Mouse (Mus musculus) cortical plate, adult 2 months (tissue): ENCODE measurements around the gene Pcnx3. TPM values are rescaled to one million over a fixed set of nuclear protein-coding genes. Genes with fewer than 3 reads are reported as not detected.

ENCODE experiments used
- H3K27ac ChIP-seq: fragments of 200-500 bp; 2 replicates; pipeline ENCODE4 v1.5.1; 2012; ENCODE audit warnings: low read length, control low read depth, inconsistent platforms; ENCODE audit not compliant: insufficient read depth
- H3K4me1 ChIP-seq: fragments of 200-500 bp; 2 replicates; pipeline ENCODE4 v1.6.1; 2011; ENCODE audit warnings: low read length; ENCODE audit not compliant: control insufficient read depth, insufficient read depth
- H3K4me3 ChIP-seq: fragments of 200-500 bp; 2 replicates; pipeline ENCODE4 v1.5.1; 2011; ENCODE audit warnings: mild to moderate bottlenecking, low read length, control low read depth; ENCODE audit not compliant: insufficient read depth
- CTCF ChIP-seq: fragments of 200-500 bp; IDR thresholded peaks from 2 replicates; pipeline ENCODE4 v1.5.1; 2011; ENCODE audit warnings: mild to moderate bottlenecking, control low read depth, low read length; ENCODE audit not compliant: insufficient read depth; ENCODE audit errors: extremely low read depth
- POLR2A ChIP-seq: fragments of 200-500 bp; IDR thresholded peaks from 2 replicates; pipeline ENCODE4 v1.6.1; 2011; ENCODE audit warnings: mild to moderate bottlenecking, low read length, control low read depth; ENCODE audit not compliant: insufficient read depth; ENCODE audit errors: extremely low read depth
- polyA plus RNA-seq: library from polyadenylated mRNA; depleted of rRNA; stranded (reverse); fragments of >200 nt; gene quantifications from 2 replicates; pipeline ENCODE4 v1.2.3, GENCODE M21; 2012

Pcnx3 gene
- polyA plus RNA-seq, 1 experiment = 60.8 TPM

DNA sequence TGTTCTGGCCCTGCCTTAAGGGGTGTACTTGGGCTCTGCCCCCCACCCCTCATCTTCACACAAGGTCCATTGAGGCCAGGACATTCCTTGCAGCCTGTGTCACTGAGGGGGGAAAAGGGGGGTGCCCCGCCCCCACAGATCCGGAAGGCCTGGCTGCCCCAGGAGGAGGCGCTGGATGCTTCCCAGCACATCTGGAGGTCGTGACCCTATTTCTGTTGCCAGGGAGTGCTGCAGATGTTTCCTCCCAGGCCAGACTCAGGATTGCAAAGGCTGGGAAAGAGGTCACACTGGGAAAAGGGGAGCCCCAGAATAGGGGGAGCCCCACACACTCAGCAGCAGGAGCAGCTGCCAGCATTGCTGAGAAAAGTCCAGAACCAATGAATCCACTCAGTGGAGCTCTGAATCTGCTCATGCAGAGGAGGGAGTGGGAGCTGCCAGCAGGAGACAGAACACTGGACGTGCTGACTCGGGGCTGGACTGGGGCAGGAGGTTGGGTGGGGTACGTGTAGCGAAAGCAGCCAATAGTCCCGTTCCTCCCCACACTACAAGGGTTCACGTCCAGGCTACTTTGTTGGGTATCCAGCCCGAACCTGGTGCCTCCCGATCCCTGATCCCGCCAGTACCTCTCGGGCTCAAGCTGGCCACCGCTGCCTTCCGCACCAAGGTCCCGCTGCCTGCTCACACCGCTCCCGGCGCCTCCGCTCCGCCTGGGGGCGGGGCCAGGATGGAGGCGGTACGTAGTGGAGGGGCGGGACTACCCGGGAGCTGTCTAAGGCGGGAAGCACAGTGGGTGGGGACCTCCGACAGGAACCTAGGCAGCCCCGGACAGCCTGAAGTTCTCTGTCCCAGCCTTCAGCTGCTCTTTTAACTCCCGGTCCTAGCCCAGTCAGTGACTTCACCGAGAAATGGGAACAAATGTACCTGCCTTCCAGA is 25.5 kb downstream of the Pcnx3 start, which contains the start of gene Sipa1:
Gene Sipa1 (minus strand): TSS at position 727 of the 933 bp plus-strand sequence.
- TF ChIP-seq CTCF = no peak
- TF ChIP-seq POLR2A = peak; percentile 44; the same call in 1 of the 2 replicates
- Histone ChIP-seq H3K27ac (peak within 1 kb of the TSS; percentile 78), H3K4me3 (peak within 1 kb of the TSS; percentile 47), H3K4me1 (no peaks in the 10 kb centered on the region)

DNA sequence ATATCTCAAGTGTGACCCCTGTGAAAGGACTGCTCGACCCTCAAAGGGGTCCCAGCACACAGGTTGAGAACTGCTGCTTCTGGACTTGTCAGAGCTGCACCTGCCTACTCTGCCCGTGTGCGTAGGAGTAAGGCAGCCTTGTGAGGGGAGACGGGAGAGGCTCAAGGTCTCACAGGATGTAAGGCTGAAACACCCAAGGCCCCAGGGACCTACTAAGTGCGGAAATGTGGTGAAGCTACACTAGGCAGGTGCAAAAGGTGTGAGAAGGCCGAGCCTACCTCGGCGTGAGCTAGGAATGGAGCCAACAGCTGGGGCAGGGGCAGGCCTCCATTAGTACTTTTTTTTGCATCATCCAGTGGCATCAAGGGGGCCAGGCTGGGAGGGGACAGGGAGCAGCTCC is 26.4 kb downstream of the Pcnx3 start:
- peak overlapping the region; percentile 18; the same call in 1 of the 2 replicates for H3K27ac ChIP-seq
- TF ChIP-seq POLR2A (no peak), CTCF (no peak)
- H3K4me3 ChIP-seq = peak overlapping the region; percentile 47; the same call in 1 of the 2 replicates

DNA sequence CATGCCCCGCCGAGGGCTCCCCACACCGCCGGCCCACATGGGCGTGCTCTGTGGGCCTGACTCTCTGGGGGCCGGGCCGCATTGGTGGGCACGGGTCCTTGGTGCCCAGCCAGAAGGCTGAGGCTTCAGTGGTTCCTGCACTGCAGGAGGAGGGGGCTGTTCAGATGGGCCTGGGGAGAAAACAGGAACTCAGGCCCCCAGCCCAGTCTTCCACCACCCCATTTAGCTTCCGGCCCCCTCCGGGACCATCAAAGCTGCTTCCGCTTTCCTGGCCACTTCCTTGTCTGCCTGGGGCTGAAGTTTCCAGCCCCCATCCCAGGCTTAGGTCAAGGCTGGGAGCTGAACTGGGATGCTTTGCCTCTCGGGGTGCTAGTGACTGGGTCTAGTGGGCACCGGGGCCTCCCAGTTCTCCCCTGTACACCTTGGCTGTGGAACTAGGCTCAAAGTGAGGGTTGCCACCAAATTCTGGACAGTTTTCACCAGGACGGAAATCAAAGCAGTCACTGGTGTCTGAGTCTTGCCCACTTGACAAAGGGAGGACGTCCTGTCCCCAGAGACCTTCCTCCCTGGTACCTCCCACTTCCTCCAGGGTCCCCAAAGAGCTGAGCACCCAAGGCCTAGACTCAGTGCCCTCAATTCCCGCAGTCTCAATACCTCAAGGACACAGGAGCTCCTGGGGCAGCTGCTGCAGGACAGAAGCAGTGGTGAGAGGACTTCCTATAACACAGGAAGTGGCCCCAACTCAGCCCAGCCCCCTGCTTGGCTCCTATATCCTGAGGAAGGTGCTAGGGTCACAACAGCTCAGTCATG is 27.6 kb downstream of the Pcnx3 start:
- Histone ChIP-seq H3K27ac (peak overlapping the region; percentile 88), H3K4me1 (no peaks in the 10 kb centered on the region), H3K4me3 (no peak overlapping the region)
- TF ChIP-seq CTCF = no peak
- TF ChIP-seq POLR2A = 0 out of 2 replicates have a peak, but pooled peaks have one; percentile 12

More for the DNA sequence above, 26.4 kb downstream of the Pcnx3 start:
- no peaks in the 10 kb centered on the region for H3K4me1 ChIP-seq

DNA sequence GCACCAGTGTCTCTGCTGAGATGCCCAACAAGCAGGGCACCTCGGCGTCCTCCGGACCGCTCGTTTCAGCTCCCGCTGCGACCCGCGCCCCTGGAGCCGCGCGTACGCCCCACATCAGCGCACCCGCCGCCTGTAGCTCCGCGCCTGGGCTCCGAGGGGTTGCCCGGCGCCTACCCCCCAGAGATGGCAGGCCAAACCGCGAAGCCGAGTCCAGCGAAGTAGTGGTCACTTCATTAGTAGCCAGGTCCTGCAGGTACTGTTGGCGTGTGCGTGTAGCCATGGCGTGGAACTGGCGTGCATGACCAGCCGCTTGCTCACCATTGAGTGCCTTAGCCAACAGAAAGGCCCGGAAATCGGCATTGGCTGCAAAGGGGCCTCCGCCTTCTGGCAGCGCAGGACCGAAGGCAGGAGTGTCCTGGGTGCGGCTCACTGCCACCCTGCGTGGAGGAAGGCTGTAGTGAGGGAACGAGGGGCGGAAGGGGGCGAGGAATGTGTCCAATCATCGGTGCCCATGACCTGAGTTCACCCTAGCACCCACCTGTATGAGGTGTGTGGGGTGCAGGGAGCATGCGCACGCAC is 33.9 kb downstream of the Pcnx3 start:
- peak overlapping the region; percentile 47; the same call in 1 of the 2 replicates for H3K4me3 ChIP-seq
- TF ChIP-seq CTCF (no peak), POLR2A (no peak)

DNA sequence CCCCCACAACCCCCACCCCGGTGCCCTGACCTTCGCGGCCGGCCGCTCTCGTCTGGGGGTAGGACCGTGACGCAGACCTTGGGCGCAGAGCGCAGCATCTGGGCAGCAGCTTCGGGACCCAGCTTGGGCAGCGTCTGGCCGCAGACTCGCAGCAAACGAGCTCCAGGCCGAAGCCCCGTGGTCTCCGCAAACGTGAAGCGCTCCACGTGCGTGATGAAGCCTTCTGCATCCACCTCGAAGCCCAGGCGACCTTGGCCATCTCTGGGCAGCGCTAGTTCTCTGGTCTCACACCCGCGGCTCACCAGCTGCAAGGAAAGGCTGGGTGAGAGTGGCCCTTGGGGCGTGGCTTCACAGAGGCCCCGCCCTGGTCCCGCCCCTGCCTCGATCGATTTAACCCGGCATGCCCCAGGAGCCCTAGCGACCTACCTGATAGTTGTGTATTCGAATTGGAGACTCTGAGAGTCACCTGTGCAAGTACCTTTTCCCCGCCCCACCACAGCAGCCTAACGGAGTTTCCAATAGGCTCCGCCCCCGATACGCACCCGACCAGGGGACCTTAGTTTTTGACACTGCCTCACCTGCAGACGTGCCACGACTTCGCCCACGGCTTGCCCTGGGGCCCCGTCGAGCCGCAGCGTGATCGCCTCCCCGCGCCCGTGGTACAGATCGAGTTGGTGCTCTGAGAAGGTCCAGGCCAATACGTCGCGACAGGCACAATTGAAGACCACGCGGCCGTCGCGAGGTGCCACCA is 34.6 kb downstream of the Pcnx3 start:
- Histone ChIP-seq H3K4me3 (peak overlapping the region; percentile 47), H3K4me1 (no peaks in the 10 kb centered on the region), H3K27ac (no peak overlapping the region)
- no peak for TF ChIP-seq CTCF
- no peak; the same call in 1 of the 2 replicates for TF ChIP-seq POLR2A

More for the DNA sequence above, 33.9 kb downstream of the Pcnx3 start:
- H3K4me1 ChIP-seq = no peaks in the 10 kb centered on the region
- H3K27ac ChIP-seq = no peak overlapping the region

DNA sequence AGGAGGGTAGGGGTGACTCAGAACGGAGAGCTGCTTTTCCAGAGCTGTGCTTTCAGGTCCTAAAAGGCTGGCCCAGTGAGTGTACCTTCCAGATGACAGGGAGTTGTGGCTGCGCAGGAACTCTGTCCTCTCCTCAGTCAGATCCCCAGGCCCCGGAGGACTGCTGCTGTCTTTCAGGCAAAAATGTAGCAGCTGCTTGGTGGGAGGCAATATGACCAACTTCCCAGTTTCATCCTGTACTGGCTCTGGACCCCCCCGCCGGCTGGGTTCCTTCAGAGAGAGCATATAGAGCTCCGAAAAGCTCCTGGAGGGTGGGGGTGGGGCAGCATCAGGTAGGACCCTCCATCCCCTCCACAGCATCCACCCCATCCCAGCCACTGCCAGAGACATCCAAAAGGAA is 36.1 kb downstream of the Pcnx3 start:
- no peaks in the 10 kb centered on the region for H3K4me1 ChIP-seq
- TF ChIP-seq CTCF = no peak
- no peak for TF ChIP-seq POLR2A
- no peak overlapping the region for H3K27ac ChIP-seq
- no peak overlapping the region for H3K4me3 ChIP-seq

DNA sequence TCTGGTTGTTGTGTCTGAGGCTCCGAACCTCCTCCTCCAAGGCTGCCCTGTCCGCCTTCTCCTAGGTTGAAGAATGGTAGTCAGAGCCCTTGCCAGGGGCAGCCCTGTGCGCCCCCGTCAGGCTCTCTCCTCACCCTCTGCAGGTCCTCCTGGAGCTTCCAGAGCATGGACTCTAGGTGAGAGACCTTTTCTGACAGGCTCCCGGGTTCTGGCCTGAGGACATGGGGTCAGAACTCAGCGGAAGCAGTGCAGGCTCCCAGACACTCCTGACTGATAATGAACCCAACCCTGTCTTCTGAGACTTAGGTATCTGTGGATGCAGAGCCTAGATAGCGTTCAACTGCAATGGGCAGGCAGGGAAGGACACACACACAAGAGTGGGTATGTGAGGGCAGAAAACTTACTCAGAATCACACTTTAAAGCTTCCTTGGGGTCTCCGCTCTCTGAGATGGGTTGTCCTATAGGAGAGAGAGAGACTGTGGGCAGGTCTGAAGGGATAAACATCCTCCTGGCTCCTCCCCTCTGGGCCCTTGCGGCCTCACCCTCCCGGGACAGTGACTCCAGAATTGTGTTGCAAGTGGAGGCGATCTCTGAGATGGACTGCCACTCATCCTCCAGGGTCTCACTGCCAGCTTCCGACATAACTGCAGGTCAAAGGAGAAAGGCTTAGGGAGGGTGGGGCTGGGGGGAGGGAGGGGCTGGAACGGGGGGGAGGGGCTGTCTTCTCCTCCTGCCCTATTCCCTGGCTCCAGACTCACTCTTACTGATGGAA is 37.0 kb downstream of the Pcnx3 start:
- Histone ChIP-seq H3K27ac (no peak overlapping the region), H3K4me3 (no peak overlapping the region), H3K4me1 (no peaks in the 10 kb centered on the region)
- TF ChIP-seq CTCF (no peak), POLR2A (no peak)

DNA sequence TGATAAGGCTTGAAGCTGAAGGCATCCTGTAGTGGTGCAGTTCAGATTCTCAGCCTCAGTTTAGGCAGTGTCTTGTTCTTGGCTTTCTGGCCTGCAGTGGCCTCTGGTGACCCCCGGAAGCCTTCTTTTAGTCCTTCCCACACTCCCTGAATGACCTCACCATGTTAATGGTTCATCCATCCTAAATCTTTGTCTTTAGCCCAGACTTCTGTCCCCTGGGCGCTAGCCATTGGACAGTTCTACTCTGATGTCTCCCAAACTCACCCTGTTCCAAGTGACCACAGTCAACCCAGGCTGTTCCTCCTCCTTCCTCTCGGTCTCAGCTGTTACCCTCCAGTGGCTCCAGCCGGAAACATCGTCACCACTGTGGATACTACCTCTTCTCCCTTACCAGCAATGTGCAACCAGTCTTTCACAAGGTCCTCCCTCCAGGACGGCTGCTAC is 39.4 kb downstream of the Pcnx3 start:
- H3K4me1 ChIP-seq = no peaks in the 10 kb centered on the region
- H3K4me3 ChIP-seq = peak overlapping the region; percentile 9; the same call in 1 of the 2 replicates
- TF ChIP-seq POLR2A = no peak
- no peak for TF ChIP-seq CTCF
- H3K27ac ChIP-seq = no peak overlapping the region
